Mouse (Mus musculus) granulocyte monocyte progenitor cell, adult 5-6 weeks (primary cell): ENCODE results near the gene Prm3. TPM values are rescaled to one million over a fixed set of nuclear protein-coding genes. Genes with fewer than 3 reads are reported as not detected.

Experiments
- ATAC-seq: replicated peaks from 2 replicates; pipeline ENCODE4 v1.8.0; 2016; ENCODE audit warnings: mild to moderate bottlenecking, moderate TSS enrichment, inconsistent platforms; ENCODE audit not compliant: poor library complexity, severe bottlenecking
- total RNA-seq, 2 experiments: library from RNA; stranded (forward) in 1 of 2; stranded (reverse) in 1 of 2; fragments of 200-712, 200-1000 nt in 1 of 2; fragments of >200 nt in 1 of 2; fragmentation: Nextera tagmentation in 1 of 2; gene quantifications; 2 replicates each; pipeline ENCODE4 v1.2.3; 2014 to 2017

Prm3 gene
- total RNA-seq, 2 experiments from 2014 or later: not detected

DNA sequence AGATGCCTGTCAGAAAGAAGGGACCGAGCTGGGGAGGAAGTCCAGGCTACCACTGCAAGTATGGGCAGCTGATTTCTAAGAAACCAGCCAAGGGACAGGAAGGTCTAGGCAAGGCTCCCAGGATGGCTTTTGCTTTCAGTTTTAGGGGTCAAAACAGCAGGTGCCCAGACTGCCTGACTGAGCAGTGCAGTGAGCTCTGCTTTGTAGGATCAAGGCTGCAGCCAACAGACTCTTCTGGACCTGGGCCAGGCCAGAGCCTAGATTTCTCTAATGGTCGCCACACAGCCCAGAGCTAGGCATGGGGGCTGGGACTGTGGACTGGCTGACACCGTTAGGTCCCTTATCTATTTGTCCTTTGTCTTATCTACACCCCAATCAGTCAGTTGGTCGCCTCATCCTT lies 16.0 kb downstream of the Prm3 start:
- peak; percentile 24 for ATAC-seq

DNA sequence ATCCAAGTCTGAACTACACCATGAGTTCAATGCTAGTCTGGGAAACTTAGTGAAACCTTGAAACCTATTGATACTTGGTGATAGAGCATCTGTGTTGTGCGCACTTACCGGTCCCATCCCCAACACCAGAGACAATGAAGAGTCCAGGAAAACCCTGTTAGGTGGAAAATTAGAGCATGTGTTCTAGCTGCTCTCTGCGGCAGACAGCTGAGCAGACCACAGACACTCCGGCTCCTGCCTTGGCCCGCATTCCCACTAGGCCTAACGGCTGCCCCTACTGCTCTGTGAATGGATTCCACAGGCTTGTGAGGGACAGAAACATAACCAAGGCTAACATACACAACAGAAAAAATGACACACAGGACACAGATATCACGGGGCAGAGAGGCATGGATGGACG lies 17.2 kb downstream of the Prm3 start:
- no peak for ATAC-seq

DNA sequence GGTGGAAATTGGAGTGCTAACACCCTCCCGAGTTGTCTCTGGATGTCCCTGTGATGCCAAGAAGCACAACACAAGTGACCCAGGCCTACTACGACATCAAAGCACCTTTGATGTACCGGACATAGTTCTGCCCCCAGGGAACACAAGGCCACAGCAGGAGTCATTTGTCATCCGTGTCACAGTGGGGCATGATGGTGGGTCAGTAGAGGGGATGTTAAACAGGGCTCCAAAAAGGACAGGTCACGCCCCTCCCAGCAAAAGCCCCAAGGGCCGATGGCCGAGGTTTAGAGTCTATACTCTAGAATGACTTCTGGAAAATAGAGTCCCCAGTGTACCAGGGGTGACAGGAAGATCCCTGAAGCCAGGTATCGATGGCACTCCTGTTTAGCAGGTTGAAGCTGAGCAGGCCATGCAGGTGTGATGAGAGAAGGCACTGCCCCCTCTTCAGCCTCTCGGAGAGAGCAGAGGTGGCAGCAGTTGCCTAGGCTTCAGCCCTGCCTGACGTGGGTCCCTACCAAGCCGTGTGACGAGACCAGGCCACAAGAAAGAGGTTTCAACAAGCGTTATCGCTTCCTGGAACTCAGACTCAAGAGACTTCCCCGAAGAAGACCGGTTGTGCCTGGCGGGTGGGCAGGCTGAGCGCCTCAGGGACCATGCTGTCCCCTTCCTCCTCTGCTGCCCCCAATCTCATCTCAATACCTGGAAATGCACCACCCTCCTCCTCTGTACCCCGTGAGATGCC lies 18.8 kb downstream of the Prm3 start:
- ATAC-seq: no peak

DNA sequence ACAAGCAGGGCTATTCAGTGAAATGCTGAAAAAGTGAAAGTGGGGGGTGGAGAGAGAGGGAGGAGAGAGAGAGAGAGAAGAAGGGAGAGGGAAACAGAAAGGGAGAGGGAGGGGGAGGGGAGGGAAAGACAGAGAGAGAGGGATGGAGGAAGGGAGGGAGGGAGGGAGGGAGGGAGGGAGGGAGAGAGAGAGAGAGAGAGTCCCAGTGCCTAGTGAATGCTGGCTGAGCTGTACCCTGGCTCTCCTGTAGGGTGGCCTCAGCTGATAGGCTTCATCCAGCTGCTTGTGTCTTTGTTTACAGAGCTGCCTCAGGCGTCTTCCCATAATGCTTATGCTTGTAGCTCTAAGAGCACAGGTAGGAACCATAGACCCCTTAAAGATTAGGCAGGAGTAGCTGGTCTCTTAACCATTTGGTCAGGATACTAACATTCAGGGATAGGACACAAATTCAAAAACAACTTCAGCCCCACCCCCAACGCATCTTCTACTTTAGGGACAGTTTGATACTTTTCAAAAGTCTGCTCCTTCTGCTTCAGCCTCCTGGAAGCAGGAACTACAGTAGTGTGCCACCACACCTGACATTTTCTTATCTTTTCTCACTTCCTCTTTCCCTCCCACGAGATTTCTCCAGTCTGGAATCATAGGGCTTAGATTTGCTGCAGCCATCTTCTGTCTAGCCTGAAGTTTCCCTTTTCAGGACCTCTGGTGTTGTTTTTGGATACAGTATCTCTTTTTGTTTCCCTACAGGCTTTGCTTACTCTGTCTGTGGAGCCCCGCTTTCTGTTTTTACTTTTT lies 20.0 kb downstream of the Prm3 start:
- no peak for ATAC-seq

DNA sequence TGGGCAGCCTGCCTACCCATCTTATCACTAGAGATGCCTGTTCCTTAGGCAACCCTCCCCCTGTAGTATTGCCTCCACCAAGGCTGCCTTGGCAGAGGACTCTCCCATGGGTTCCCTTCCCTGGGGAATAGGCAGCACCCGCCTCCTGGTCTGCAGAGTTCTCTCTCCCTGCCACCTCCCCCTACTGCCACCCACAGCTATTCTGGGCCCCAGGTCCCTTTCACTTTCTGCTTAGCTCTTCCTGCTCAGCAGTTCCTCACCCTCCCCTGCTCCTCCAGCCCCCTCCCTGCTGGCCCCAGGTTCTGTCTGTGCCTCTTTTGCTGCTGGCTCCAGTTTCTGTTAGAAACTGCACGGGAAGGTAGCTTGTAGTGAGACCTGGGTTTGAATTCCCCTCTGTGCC lies 21.1 kb downstream of the Prm3 start:
- ATAC-seq: peak; percentile 62

DNA sequence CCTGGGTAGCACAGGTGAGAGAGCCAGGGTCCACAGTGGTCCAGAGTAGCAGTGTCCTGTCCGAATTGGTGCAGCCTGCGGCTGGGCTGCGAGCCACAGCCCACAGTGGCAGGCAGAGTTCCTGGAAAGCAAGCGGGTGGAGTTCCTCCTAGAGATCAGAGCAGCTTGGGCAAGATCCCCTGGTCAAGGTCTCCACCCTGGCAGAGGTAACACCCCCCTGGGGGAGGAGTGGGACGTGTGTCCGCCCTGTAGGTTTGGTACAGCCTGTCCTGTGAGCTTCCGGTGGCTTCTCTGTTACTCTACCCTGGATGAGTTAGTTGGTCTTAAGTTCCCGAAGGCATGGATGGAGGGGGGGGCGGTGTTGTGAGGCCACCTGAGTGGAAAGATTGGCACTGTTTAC lies 21.9 kb downstream of the Prm3 start:
- ATAC-seq: peak; percentile 87

DNA sequence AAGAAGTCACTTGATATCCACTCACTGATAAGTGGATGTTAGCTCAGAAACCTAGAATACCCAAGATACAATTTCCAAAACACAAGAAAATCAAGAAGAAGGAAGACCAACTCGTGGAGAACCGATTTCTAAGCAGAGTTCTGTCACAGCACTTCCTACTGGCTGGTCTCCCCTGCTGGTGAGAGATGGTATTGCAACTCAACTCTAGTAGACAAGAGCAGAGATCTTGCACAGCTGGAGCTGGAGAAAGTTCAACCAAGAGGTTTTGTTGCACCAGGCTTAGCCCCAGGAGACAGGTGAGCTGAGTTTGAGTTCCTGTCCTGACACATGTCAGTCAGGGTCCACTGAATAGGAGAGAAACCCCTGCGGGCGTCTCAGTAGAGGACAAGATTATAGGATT lies 23.6 kb downstream of the Prm3 start:
- ATAC-seq: 0 out of 2 replicates have a peak, but pooled peaks have one; percentile 40

DNA sequence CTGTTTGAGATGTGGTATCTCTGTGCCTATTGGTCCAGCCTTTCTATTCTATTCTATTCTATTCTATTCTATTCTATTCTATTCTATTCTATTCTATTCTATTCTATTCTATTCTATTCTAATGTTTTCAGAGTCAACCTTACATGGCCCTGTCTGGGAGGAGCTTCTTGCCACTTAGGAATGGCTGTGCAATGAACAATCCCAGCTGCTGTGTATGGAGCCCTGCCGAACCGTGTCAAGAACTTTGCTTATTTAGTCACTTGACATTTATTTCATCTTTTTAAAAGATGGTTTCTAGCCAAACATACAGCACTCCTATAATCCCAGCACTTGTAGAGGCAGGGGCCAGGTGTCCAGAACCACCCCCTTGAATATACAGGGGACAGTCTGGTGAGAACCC lies 26.4 kb downstream of the Prm3 start:
- no peak for ATAC-seq

DNA sequence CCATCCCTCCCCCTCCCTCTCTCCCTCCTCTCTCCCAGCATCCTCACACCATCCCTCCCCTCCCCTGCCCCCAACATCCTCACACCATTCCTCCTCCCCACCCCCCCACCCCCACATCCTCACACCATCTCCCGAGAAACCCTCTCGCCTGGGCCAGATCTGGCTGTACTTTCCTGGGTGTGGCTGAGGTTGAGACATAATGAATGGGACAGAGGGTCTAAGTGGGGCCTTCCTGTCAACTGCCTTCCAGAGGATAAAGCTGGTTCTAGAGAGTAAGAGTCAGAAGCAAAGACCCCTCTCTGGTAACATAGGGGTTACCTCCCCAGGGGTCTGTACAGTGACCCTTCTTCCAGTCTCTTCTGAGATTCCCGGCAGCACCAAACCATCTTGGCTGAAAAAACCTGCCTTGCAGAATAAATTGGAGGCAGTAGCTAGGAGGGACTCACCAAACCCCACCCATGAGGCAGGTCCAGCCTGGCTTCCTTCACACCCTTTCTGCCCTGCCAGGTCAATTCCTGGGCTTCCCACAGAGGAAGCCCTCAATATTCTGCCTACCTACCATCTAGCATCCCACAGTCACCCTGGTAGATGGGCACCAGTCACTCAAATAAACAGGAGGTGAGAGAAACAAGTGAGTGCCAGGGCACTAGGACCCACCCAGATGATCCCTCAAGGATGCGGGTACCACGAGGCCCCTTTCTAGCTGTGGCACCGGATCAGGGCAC lies 27.0 kb downstream of the Prm3 start:
- no peak for ATAC-seq

DNA sequence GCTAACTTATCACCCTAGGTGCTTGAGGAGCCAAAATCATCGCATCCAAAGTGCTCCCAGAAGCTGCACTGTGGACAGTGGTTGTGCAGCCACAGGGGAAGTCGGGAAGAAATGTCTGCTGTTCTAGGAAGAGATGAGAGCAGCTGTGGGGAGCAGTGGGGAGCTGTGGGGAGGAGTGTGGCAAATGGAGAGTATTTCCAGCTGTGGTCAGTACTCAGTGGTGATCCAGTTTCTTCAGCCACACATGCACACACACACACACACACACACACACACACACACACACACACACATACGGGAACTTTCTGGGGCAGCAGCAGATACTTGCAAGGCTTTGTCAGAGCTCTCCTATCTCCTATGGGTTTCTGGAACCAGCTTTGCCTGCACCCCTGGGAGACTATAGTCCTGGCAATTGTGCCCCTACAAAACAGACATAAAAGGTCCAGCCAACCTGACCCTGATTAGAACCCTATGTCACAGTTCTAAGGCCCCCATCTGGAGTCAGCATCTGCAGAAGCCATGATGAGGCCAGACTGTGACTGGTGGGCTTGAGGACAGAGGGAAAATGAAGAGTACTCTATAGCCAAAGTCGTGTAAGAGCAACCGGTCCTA lies 28.0 kb downstream of the Prm3 start:
- ATAC-seq: no peak

DNA sequence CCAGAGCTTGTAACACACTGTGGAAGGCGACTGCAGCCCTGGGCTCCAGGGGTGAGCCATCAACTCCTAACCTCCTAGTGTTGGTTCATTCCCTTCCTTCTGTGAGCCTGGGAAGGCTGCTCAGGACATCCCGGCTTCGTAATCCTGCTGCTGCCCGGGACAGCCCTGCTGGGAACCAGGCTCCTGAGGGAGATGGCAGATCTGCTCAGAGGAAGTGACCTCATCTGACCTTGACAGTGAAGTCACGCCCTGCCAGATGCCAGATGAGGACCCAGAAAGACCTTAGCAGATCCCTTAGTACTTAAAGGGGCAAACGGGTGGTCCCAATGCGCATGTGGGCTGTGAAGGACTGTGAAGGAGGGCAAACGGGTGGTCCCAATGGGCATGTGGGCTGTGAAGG lies 29.5 kb downstream of the Prm3 start:
- ATAC-seq: no peak; the same call in 1 of the 2 replicates

DNA sequence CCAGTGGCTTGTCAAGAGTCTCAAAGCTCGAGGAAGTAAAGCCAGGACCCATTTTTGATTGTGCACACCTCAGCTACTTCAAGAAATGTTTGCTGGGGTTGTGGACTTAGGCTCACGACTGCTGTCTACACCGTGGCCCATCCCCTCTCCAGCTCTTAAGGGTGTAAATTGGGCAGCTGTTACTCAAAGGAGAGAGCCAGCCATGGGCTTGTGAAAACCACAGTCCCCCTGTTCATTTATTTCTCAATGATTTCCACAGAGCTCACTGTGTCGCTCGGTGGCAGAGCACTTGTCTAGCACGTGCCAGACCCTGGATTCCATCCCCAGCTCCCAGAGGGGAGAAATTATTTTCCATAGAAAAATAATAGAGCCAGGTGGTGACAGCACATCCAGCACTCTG lies 34.5 kb downstream of the Prm3 start:
- ATAC-seq: peak; percentile 50; the same call in 1 of the 2 replicates

DNA sequence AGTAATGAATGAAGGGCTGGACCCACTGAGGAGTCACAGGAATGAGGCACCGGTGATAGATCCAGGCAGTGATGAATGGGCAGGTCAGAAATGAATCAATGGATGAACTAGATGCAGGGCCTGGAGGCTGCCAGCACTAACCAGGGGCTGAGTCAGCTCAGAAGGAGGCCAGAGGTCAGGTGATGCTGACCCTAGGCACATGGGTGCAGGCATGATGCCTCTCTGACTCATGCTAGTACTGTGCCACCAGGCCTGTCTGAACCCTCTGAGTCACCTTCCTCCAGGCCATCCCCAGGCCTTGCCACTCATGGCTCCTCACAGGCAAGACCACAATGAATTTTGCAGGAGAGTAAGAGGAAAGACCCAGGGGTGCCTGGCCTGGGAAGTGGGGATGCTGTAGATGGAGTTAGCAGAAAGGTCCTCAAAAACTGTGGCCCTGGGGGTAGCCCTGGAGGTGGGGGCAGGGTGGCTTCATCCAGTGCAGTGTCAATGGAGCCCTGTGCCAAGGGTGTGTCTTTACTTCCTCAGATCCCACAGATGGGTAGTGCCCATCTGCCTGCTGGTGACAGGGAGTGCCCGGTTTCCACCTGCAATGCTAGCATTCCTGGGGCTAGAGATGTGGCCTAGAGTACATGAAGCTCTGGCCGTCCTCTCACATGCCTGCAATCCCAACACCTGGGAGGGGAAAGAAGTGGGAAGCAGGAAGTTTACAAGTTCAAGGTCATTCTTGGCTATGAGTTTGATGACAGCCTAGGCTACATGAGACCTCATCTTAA lies 36.0 kb downstream of the Prm3 start:
- peak; percentile 26; the same call in 1 of the 2 replicates for ATAC-seq

DNA sequence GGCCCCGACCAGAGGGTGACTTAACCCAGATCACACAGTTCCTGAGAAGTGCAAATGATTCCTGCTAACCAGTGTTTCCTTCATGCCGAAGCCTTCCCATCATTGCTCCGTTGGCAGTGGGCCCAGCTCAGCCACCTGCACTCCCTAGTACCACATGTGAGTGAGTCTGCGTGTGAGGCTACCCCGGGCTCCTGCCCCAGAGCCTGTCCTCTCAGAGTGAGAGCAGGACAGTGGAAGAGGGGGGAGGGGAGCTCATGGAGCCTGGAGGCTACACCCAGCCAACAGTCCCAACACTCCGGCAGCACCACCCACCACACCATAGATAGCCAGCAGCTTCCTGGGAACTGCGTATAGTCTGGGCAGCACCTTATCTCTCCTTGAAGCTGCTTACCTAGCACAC lies 40.9 kb downstream of the Prm3 start:
- no peak for ATAC-seq

DNA sequence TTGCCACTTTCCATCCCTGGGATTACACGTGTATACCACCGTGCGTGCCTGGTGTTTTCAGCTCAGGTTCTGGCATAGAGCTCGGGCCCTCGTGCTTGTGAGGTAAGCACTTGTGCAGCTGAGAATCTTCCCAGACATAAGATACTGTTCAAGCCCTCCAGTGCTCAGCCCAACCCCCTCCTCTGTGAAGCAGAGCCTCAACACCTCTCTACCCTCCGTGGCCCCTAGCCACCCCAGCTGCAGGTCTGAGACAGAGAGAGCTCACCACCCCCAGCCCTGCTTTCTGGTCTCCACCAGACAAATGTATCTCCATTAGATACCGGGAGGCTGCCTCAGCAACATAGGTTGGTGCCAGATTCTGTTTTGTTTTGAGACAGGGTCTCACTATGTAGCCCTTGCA lies 41.5 kb downstream of the Prm3 start:
- ATAC-seq: no peak

DNA sequence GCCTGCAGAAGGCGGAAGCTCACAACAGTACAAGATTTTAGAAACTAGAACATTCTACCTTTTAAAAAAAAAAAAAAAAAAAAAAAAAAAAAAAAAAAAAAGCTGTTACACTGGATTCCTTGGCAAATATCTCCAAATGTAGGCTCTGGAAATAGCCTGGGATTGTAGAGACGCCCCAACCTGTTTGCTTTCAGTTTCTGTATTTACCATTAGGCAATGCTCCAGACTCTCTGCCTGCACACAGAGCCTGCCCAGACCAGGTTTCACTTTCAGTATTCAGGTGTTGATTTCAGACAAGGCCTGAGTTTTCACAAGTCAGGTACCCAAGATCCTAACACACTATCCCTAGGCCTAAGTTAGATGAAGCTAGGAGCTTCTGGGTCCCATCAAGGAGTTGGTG lies 49.6 kb downstream of the Prm3 start:
- ATAC-seq: peak; percentile 41
